Mouse (Mus musculus) MEL (cell line): ENCODE data around the gene Atp6v0b. TPM values are rescaled to one million over a fixed set of nuclear protein-coding genes. Genes with fewer than 3 reads are reported as not detected.

Source experiments
- DNase-seq: peaks from one replicate; pipeline ENCODE4 v3.0.0; 2011; ENCODE audit warnings: low read depth, low spot score
- H3K27ac ChIP-seq: 2 replicates; pipeline ENCODE4 v1.5.1; 2012; ENCODE audit warnings: low read depth, mild to moderate bottlenecking, control low read depth, low read length, moderate library complexity; ENCODE audit not compliant: control insufficient read depth
- H3K27me3 ChIP-seq, 2 experiments: fragments of 150-350 bp in 1 of 2; sonication (generic) in 1 of 2; 2 replicates each; pipeline ENCODE4 v1.6.1; 2012; ENCODE audit warnings: low read length in 2 of 2, mild to moderate bottlenecking in 2 of 2, improper control_type of control experiment in 1 of 2, moderate library complexity in 1 of 2; ENCODE audit not compliant: insufficient read depth in 2 of 2, control insufficient read depth in 1 of 2
- H3K36me3 ChIP-seq, 2 experiments: 2 replicates each; pipeline ENCODE4 v1.6.1; 2012 to 2014; ENCODE audit warnings: low read length in 2 of 2, improper control_type of control experiment in 1 of 2, inconsistent platforms in 1 of 2, mild to moderate bottlenecking in 1 of 2; ENCODE audit not compliant: insufficient read depth in 2 of 2, control insufficient read depth in 1 of 2
- H3K4me1 ChIP-seq, 2 experiments: fragments of 150-350 bp in 1 of 2; sonication (generic) in 1 of 2; 2 replicates each; pipeline ENCODE4 v1.6.1; 2012; ENCODE audit warnings: low read length in 2 of 2, improper control_type of control experiment in 1 of 2, mild to moderate bottlenecking in 1 of 2; ENCODE audit not compliant: insufficient read depth in 2 of 2, control insufficient read depth in 1 of 2
- H3K4me3 ChIP-seq, 2 experiments: fragments of 150-350 bp in 1 of 2; sonication (generic) in 1 of 2; 2 replicates each; pipeline ENCODE4 v1.5.1; 2012; ENCODE audit warnings: low read depth in 2 of 2, low read length in 2 of 2, mild to moderate bottlenecking in 2 of 2, moderate library complexity in 2 of 2, control low read depth in 1 of 2, improper control_type of control experiment in 1 of 2; ENCODE audit not compliant: control insufficient read depth in 1 of 2, insufficient read depth in 1 of 2
- H3K79me2 ChIP-seq: 2 replicates; pipeline ENCODE4 v1.6.1; 2012; ENCODE audit warnings: mild to moderate bottlenecking, low read length, moderate library complexity; ENCODE audit not compliant: control insufficient read depth, poor library complexity, insufficient read depth
- H3K9ac ChIP-seq: 2 replicates; pipeline ENCODE4 v1.6.1; 2012; ENCODE audit warnings: low read depth, mild to moderate bottlenecking, control low read depth, low read length, moderate library complexity; ENCODE audit not compliant: control insufficient read depth, poor library complexity, severe bottlenecking
- H3K9me3 ChIP-seq: fragments of 150-350 bp; sonication (generic); replicated peaks from 2 replicates; pipeline ENCODE4 v1.6.1; 2012; ENCODE audit warnings: mild to moderate bottlenecking, low read length, improper control_type of control experiment, moderate library complexity; ENCODE audit not compliant: insufficient read depth
- BHLHE40 ChIP-seq: IDR thresholded peaks from 2 replicates; pipeline ENCODE4 v1.6.1; 2012; ENCODE audit warnings: low read depth, mild to moderate bottlenecking, inconsistent platforms, low read length, improper control_type of control experiment, borderline replicate concordance
- CHD1 ChIP-seq: IDR thresholded peaks from 2 replicates; pipeline ENCODE4 v1.6.1; 2012; ENCODE audit warnings: low read depth, mild to moderate bottlenecking, inconsistent platforms, low read length, improper control_type of control experiment
- CHD2 ChIP-seq: IDR thresholded peaks from 2 replicates; pipeline ENCODE4 v1.6.1; 2011; ENCODE audit warnings: low read length, improper control_type of control experiment
- CTCF ChIP-seq, 3 experiments: IDR thresholded peaks in 2 of 3; conservative IDR thresholded peaks in 1 of 3; 2 replicates each; pipeline ENCODE4 v1.5.1; 2011 to 2012; ENCODE audit warnings: low read length in 3 of 3, low read depth in 2 of 3, mild to moderate bottlenecking in 2 of 3, improper control_type of control experiment in 1 of 3, inconsistent platforms in 1 of 3, mixed read lengths in 1 of 3, moderate library complexity in 1 of 3; ENCODE audit not compliant: control insufficient read depth in 1 of 3, insufficient read depth in 1 of 3, poor library complexity in 1 of 3, severe bottlenecking in 1 of 3
- E2F4 ChIP-seq: IDR thresholded peaks from 2 replicates; pipeline ENCODE4 v1.6.1; 2011; ENCODE audit warnings: low read depth, low read length, improper control_type of control experiment, borderline replicate concordance
- ELF1 ChIP-seq: IDR thresholded peaks from 2 replicates; pipeline ENCODE4 v1.6.1; 2014; ENCODE audit warnings: low read depth, mild to moderate bottlenecking, inconsistent platforms, low read length, improper control_type of control experiment, moderate library complexity
- EP300 ChIP-seq, 2 experiments: IDR thresholded peaks; 2 replicates each; pipeline ENCODE4 v1.6.1; 2011; ENCODE audit warnings: improper control_type of control experiment in 2 of 2, low read length in 2 of 2, low read depth in 1 of 2, mild to moderate bottlenecking in 1 of 2
- ETS1 ChIP-seq: IDR thresholded peaks from 2 replicates; pipeline ENCODE4 v1.6.1; 2012; ENCODE audit warnings: low read depth, mild to moderate bottlenecking, inconsistent platforms, low read length, improper control_type of control experiment, moderate library complexity
- GATA1 ChIP-seq: IDR thresholded peaks from 2 replicates; pipeline ENCODE4 v1.6.1; 2011; ENCODE audit warnings: low read depth, low read length, improper control_type of control experiment
- HCFC1 ChIP-seq: IDR thresholded peaks from 2 replicates; pipeline ENCODE4 v1.6.1; 2012; ENCODE audit warnings: low read depth, mild to moderate bottlenecking, inconsistent platforms, low read length, improper control_type of control experiment, moderate library complexity
- JUND ChIP-seq: IDR thresholded peaks from 2 replicates; pipeline ENCODE4 v1.6.1; 2011; ENCODE audit warnings: low read depth, mild to moderate bottlenecking, improper control_type of control experiment, low read length
- KAT2A ChIP-seq: conservative IDR thresholded peaks from 2 replicates; pipeline ENCODE4 v1.6.1; 2012; ENCODE audit warnings: low read depth, low read length, improper control_type of control experiment, inconsistent platforms
- MAFK ChIP-seq: IDR thresholded peaks from 2 replicates; pipeline ENCODE4 v1.6.1; 2011; ENCODE audit warnings: low read depth, mild to moderate bottlenecking, low read length, improper control_type of control experiment, borderline replicate concordance
- MAX ChIP-seq: IDR thresholded peaks from 2 replicates; pipeline ENCODE4 v1.6.1; 2011; ENCODE audit warnings: low read length, improper control_type of control experiment
- MAZ ChIP-seq: IDR thresholded peaks from 2 replicates; pipeline ENCODE4 v1.6.1; 2012; ENCODE audit warnings: low read depth, mild to moderate bottlenecking, inconsistent platforms, low read length, improper control_type of control experiment
- MEF2A ChIP-seq: IDR thresholded peaks from 2 replicates; pipeline ENCODE4 v1.6.1; 2014; ENCODE audit warnings: low read depth, mild to moderate bottlenecking, inconsistent platforms, low read length, improper control_type of control experiment; ENCODE audit not compliant: poor library complexity, insufficient replicate concordance, severe bottlenecking; ENCODE audit errors: extremely low read depth
- MXI1 ChIP-seq: IDR thresholded peaks from 2 replicates; pipeline ENCODE4 v1.6.1; 2011; ENCODE audit warnings: mild to moderate bottlenecking, low read depth, low read length, improper control_type of control experiment
- MYB ChIP-seq: IDR thresholded peaks from 2 replicates; pipeline ENCODE4 v1.6.1; 2011; ENCODE audit warnings: mild to moderate bottlenecking, low read depth, low read length, improper control_type of control experiment
- MYC ChIP-seq: IDR thresholded peaks from 2 replicates; pipeline ENCODE4 v1.6.1; 2011; ENCODE audit warnings: low read depth, mild to moderate bottlenecking, low read length, improper control_type of control experiment, moderate library complexity
- NELFE ChIP-seq: IDR thresholded peaks from 2 replicates; pipeline ENCODE4 v1.6.1; 2011; ENCODE audit warnings: low read depth, low read length, improper control_type of control experiment
- NRF1 ChIP-seq: IDR thresholded peaks from 2 replicates; pipeline ENCODE4 v1.6.1; 2014; ENCODE audit warnings: low read depth, mild to moderate bottlenecking, inconsistent platforms, low read length, improper control_type of control experiment, moderate library complexity; ENCODE audit not compliant: poor library complexity, insufficient read depth, severe bottlenecking
- POLR2A ChIP-seq, 2 experiments: IDR thresholded peaks; 2 replicates each; pipeline ENCODE4 v1.6.1; 2011 to 2012; ENCODE audit warnings: low read length in 2 of 2, mild to moderate bottlenecking in 2 of 2, control low read depth in 1 of 2, improper control_type of control experiment in 1 of 2, low read depth in 1 of 2, moderate library complexity in 1 of 2; ENCODE audit not compliant: control insufficient read depth in 1 of 2, insufficient read depth in 1 of 2, poor library complexity in 1 of 2
- POLR2AphosphoS2 ChIP-seq: IDR thresholded peaks from 2 replicates; pipeline ENCODE4 v1.6.1; 2011; ENCODE audit warnings: low read length, improper control_type of control experiment
- RAD21 ChIP-seq: IDR thresholded peaks from 2 replicates; pipeline ENCODE4 v1.6.1; 2011; ENCODE audit warnings: mild to moderate bottlenecking, low read depth, low read length, improper control_type of control experiment
- RCOR1 ChIP-seq: IDR thresholded peaks from 2 replicates; pipeline ENCODE4 v1.6.1; 2012; ENCODE audit warnings: low read depth, mild to moderate bottlenecking, inconsistent platforms, low read length, improper control_type of control experiment
- SIN3A ChIP-seq: IDR thresholded peaks from 2 replicates; pipeline ENCODE4 v1.6.1; 2012; ENCODE audit warnings: low read length, improper control_type of control experiment, inconsistent platforms
- SMC3 ChIP-seq: IDR thresholded peaks from 2 replicates; pipeline ENCODE4 v1.6.1; 2011; ENCODE audit warnings: low read depth, low read length, improper control_type of control experiment
- TAL1 ChIP-seq: IDR thresholded peaks from 2 replicates; pipeline ENCODE4 v1.6.1; 2012; ENCODE audit warnings: mild to moderate bottlenecking, inconsistent platforms, low read length, moderate library complexity, mixed read lengths
- TBP ChIP-seq: IDR thresholded peaks from 2 replicates; pipeline ENCODE4 v1.8.0; 2011; ENCODE audit warnings: low read depth, low read length, improper control_type of control experiment
- TCF12 ChIP-seq: IDR thresholded peaks from 2 replicates; pipeline ENCODE4 v1.6.1; 2014; ENCODE audit warnings: low read depth, mild to moderate bottlenecking, inconsistent platforms, low read length, improper control_type of control experiment, moderate library complexity
- UBTF ChIP-seq: IDR thresholded peaks from 2 replicates; pipeline ENCODE4 v1.6.1; 2012; ENCODE audit warnings: low read depth, mild to moderate bottlenecking, inconsistent platforms, low read length, improper control_type of control experiment, moderate library complexity, borderline replicate concordance; ENCODE audit not compliant: insufficient read depth
- USF1 ChIP-seq: IDR thresholded peaks from 2 replicates; pipeline ENCODE4 v1.6.1; 2014; ENCODE audit warnings: low read depth, mild to moderate bottlenecking, inconsistent platforms, low read length, improper control_type of control experiment, moderate library complexity
- USF2 ChIP-seq, 2 experiments: IDR thresholded peaks; 2 replicates each; pipeline ENCODE4 v1.6.1; 2011 to 2012; ENCODE audit warnings: improper control_type of control experiment in 2 of 2, low read length in 2 of 2, borderline replicate concordance in 1 of 2, inconsistent platforms in 1 of 2, low read depth in 1 of 2, mild to moderate bottlenecking in 1 of 2; ENCODE audit not compliant: insufficient read depth in 1 of 2
- ZC3H11A ChIP-seq: IDR thresholded peaks from 2 replicates; pipeline ENCODE4 v1.6.1; 2012; ENCODE audit warnings: low read depth, mild to moderate bottlenecking, inconsistent platforms, low read length, improper control_type of control experiment
- ZKSCAN1 ChIP-seq: IDR thresholded peaks from 2 replicates; pipeline ENCODE4 v1.6.1; 2012; ENCODE audit warnings: low read depth, mild to moderate bottlenecking, inconsistent platforms, low read length, improper control_type of control experiment, moderate library complexity
- ZMIZ1 ChIP-seq: IDR thresholded peaks from 2 replicates; pipeline ENCODE4 v1.6.1; 2012; ENCODE audit warnings: low read depth, mild to moderate bottlenecking, inconsistent platforms, low read length, improper control_type of control experiment, moderate library complexity
- ZNF384 ChIP-seq: IDR thresholded peaks from 2 replicates; pipeline ENCODE4 v1.6.1; 2012; ENCODE audit warnings: low read depth, mild to moderate bottlenecking, inconsistent platforms, low read length, improper control_type of control experiment
- polyA plus RNA-seq, 2 experiments: library from polyadenylated mRNA; stranded (reverse) in 1 of 2; unstranded in 1 of 2; fragments of >175 nt in 1 of 2; fragments of >200 nt in 1 of 2; gene quantifications; 2 replicates each; pipeline versions ENCODE4 v1.2.1 to v1.2.4; 2012; ENCODE audit warnings: low replicate concordance in 2 of 2, low read depth in 1 of 2; ENCODE audit not compliant: insufficient read length in 2 of 2, insufficient read depth in 1 of 2, missing spikeins in 1 of 2
- total RNA-seq: library from RNA; depleted of rRNA; stranded (reverse); fragments of 300-350 nt; gene quantifications from 2 replicates; pipeline ENCODE4 v1.2.3, GENCODE M21; 2012; rRNA removed

Atp6v0b gene
- total RNA-seq, result 227 and 286 TPM in 2 replicates
- 100 to 1,000 TPM in 1 of 2 experiments, not detected in 1; 343 TPM for polyA plus RNA-seq

GRCm38 (mm10) chr4:117887133-117887532 is at the start of gene Atp6v0b:
TSS of gene Atp6v0b (minus strand) at chr4:117887333.
- peaks cover 0 to 15% of the 10 kb centered on the region in 2 experiments; a peak in 3 of 4 replicates for H3K4me1 ChIP-seq
- H3K27me3 ChIP-seq, result no peaks in the 10 kb centered on the region
- H3K27ac ChIP-seq, result peak within 1 kb of the TSS; percentile 62
- peak; percentile 92 for DNase-seq
- peak within 1 kb of the TSS; percentile 93 for H3K9ac ChIP-seq
- H3K79me2 ChIP-seq, result peaks cover 25% of the 10 kb centered on the region
- H3K9me3 ChIP-seq, result no peaks in the 10 kb centered on the region
- H3K36me3 ChIP-seq, result peaks cover 0 to 3% of the 10 kb centered on the region in 2 experiments; a peak in 3 of 4 replicates
- peak within 1 kb of the TSS; percentile 60 to 90 for H3K4me3 ChIP-seq
- TF ChIP-seq ETS1 (peak; percentile 64; the same call in 1 of the 2 replicates), MEF2A (no peak), POLR2AphosphoS2 (no peak), UBTF (no peak), ZKSCAN1 (no peak), SIN3A (peak; percentile 93), MYC (no peak), ZC3H11A (no peak), KAT2A (peak; percentile 90), JUND (no peak), RAD21 (no peak), EP300 (IDR thresholded peaks at IDR 0.05; ENCODE audit: low read depth in 1 of 2, low read length in 2 of 2) (no peak), BHLHE40 (peak; percentile 98), SMC3 (no peak), TCF12 (peak; percentile 63), TAL1 (no peak), CTCF (IDR thresholded peaks at IDR 0.05 in 2 of 3, conservative IDR thresholded peaks at IDR 0.05 in 1 of 3; ENCODE audit: control insufficient read depth in 1 of 3, insufficient read depth in 1 of 3, low read depth in 2 of 3, low read length in 3 of 3, poor library complexity in 1 of 3, severe bottlenecking in 1 of 3) (0 out of 6 replicates have a peak, but pooled peaks of 1 of the 3 experiments have one; percentile 0), MXI1 (peak; percentile 90), USF1 (peak; percentile 99), TBP (no peak), E2F4 (no peak), MAZ (no peak), RCOR1 (0 out of 2 replicates have a peak, but pooled peaks have one; percentile 34), HCFC1 (peak; percentile 99), MAX (peak; percentile 99), GATA1 (no peak), ZMIZ1 (0 out of 2 replicates have a peak, but pooled peaks have one; percentile 2), CHD2 (no peak), MYB (no peak), CHD1 (no peak), USF2 (IDR thresholded peaks at IDR 0.05; ENCODE audit: borderline replicate concordance in 1 of 2, insufficient read depth in 1 of 2, low read depth in 1 of 2, low read length in 2 of 2) (peak; percentile 98 to 100), NELFE (peak; percentile 72), ZNF384 (no peak), MAFK (no peak), ELF1 (peak; percentile 68), POLR2A (IDR thresholded peaks at IDR 0.05; ENCODE audit: control insufficient read depth in 1 of 2, insufficient read depth in 1 of 2, low read depth in 1 of 2, low read length in 2 of 2, poor library complexity in 1 of 2) (peak; percentile 56 to 81; a peak in 3 of 4 replicates), NRF1 (peak; percentile 65)
